Mouse (Mus musculus) forebrain, embryonic 16.5 days (tissue): ENCODE results near the gene Scaf8. TPM values are rescaled to one million over a fixed set of nuclear protein-coding genes. Genes with fewer than 3 reads are reported as not detected.
A peak's percentile ranks its signal among the peaks of the same experiment; 100 is the strongest.

Experiments
- ATAC-seq: fragments of 200-750 bp; cut with Nextera tagmentation; 2 replicates; pipeline ENCODE4 v1.8.0; 2017; ENCODE audit warnings: mild to moderate bottlenecking, moderate library complexity
- H3K27ac ChIP-seq: fragments of 300-500 bp; sonication (generic); 2 replicates; pipeline ENCODE4 v1.5.1; 2014; ENCODE audit warnings: low read length, control low read depth
- H3K27me3 ChIP-seq: fragments of 300-500 bp; sonication (generic); replicated peaks from 2 replicates; pipeline ENCODE4 v1.6.1; 2014; ENCODE audit warnings: low read length; ENCODE audit not compliant: control insufficient read depth, insufficient read depth
- H3K36me3 ChIP-seq: fragments of 300-500 bp; sonication (generic); 2 replicates; pipeline ENCODE4 v1.6.1; 2014; ENCODE audit not compliant: control insufficient read depth, insufficient read depth
- H3K4me1 ChIP-seq: fragments of 300-500 bp; sonication (generic); replicated peaks from 2 replicates; pipeline ENCODE4 v1.6.1; 2014; ENCODE audit warnings: low read length; ENCODE audit not compliant: control insufficient read depth, insufficient read depth
- H3K4me2 ChIP-seq: fragments of 300-500 bp; sonication (generic); 2 replicates; pipeline ENCODE4 v1.6.1; 2014; ENCODE audit warnings: mild to moderate bottlenecking, low read length, control low read depth
- H3K4me3 ChIP-seq: fragments of 300-500 bp; sonication (generic); replicated peaks from 2 replicates; pipeline ENCODE4 v1.5.1; 2014; ENCODE audit warnings: mild to moderate bottlenecking, low read length, control low read depth
- H3K9ac ChIP-seq: fragments of 300-500 bp; sonication (generic); replicated peaks from 2 replicates; pipeline ENCODE4 v1.6.1; 2014; ENCODE audit warnings: low read depth, low read length, control low read depth
- H3K9me3 ChIP-seq: fragments of 300-500 bp; sonication (generic); 2 replicates; pipeline ENCODE4 v1.6.1; 2016; ENCODE audit warnings: low read length; ENCODE audit not compliant: control insufficient read depth
- WGBS: fragments of 180-500 bp; shearing (Covaris S2); extraction: QIAGEN DNeasy Blood & Tissue Kit; methylation state at CpG from one replicate; pipeline ENCODE4 v1.1.7; 2014; 5-methylcytosine and 5-hydroxymethylcytosine counted together
- polyA plus RNA-seq: library from polyadenylated mRNA; unstranded; fragments of >200 nt; fragmentation: Nextera tagmentation; extraction: Ambion mirVana; gene quantifications from 2 replicates; pipeline ENCODE4 v1.2.1, GENCODE M21; 2015

The Scaf8 gene
- polyA plus RNA-seq, 1 experiment from 2014 or later = 17.0 TPM

GRCm38 (mm10) chr17:3224383-3225106 lies 109.8 kb downstream of the Scaf8 start:
- peak; percentile 75; the same call in 1 of the 2 replicates for ATAC-seq
- H3K4me3 ChIP-seq = no peak overlapping the region
- 70% methylated on average over 4 of the region's 4 CpGs for WGBS
- no peak overlapping the region for H3K4me2 ChIP-seq
- H3K36me3 ChIP-seq = no peaks in the 10 kb centered on the region
- no peaks in the 10 kb centered on the region for H3K9me3 ChIP-seq
- H3K27me3 ChIP-seq = no peaks in the 10 kb centered on the region
- no peaks in the 10 kb centered on the region for H3K4me1 ChIP-seq
- H3K9ac ChIP-seq = no peak overlapping the region
- H3K27ac ChIP-seq = no peak overlapping the region

- Histone ChIP-seq H3K4me2 (no peak overlapping the region), H3K27ac (peak overlapping the region; percentile 16), H3K4me3 (no peak overlapping the region), H3K9me3 (no peaks in the 10 kb centered on the region), H3K9ac (no peak overlapping the region), H3K36me3 (peaks cover 4% of the 10 kb centered on the region; the same call in 1 of the 2 replicates), H3K27me3 (no peaks in the 10 kb centered on the region), H3K4me1 (peaks cover 15% of the 10 kb centered on the region)
- ATAC-seq = peak; percentile 85
- WGBS = 74% methylated on average over 17 of the region's 17 CpGs
These were observed 115.6 kb downstream of the Scaf8 start for GRCm38 (mm10) chr17:3230231-3231000.

- H3K27ac ChIP-seq = no peak overlapping the region
- H3K27me3 ChIP-seq = no peaks in the 10 kb centered on the region
- H3K4me2 ChIP-seq = no peak overlapping the region
- peaks cover 20% of the 10 kb centered on the region for H3K4me1 ChIP-seq
- WGBS = 88% methylated on average over 5 of the region's 5 CpGs
- peaks cover 4% of the 10 kb centered on the region; the same call in 1 of the 2 replicates for H3K36me3 ChIP-seq
- no peaks in the 10 kb centered on the region for H3K9me3 ChIP-seq
- no peak overlapping the region for H3K9ac ChIP-seq
- H3K4me3 ChIP-seq = no peak overlapping the region
- ATAC-seq = no peak
These were observed 117.9 kb downstream of the Scaf8 start for GRCm38 (mm10) chr17:3232626-3233025.

GRCm38 (mm10) chr17:3243672-3244071 lies 128.9 kb downstream of the Scaf8 start:
- H3K4me2 ChIP-seq = no peak overlapping the region
- H3K4me3 ChIP-seq = no peak overlapping the region
- peaks cover 46% of the 10 kb centered on the region for H3K4me1 ChIP-seq
- peak overlapping the region; percentile 83 for H3K27ac ChIP-seq
- WGBS = 66% methylated on average over 3 of the region's 3 CpGs
- H3K9me3 ChIP-seq = no peaks in the 10 kb centered on the region
- no peaks in the 10 kb centered on the region for H3K36me3 ChIP-seq
- ATAC-seq = peak; percentile 12; the same call in 1 of the 2 replicates
- no peaks in the 10 kb centered on the region for H3K27me3 ChIP-seq
- H3K9ac ChIP-seq = no peak overlapping the region

- Histone ChIP-seq H3K27ac (peak overlapping the region; percentile 54), H3K4me2 (no peak overlapping the region), H3K9ac (no peak overlapping the region), H3K9me3 (no peaks in the 10 kb centered on the region), H3K27me3 (no peaks in the 10 kb centered on the region), H3K36me3 (no peaks in the 10 kb centered on the region), H3K4me3 (no peak overlapping the region), H3K4me1 (peaks cover 57% of the 10 kb centered on the region)
- WGBS = 73% methylated on average over 8 of the region's 8 CpGs
- no peak for ATAC-seq
These were observed 130.3 kb downstream of the Scaf8 start for GRCm38 (mm10) chr17:3244881-3245739.

- Histone ChIP-seq H3K27ac (peak overlapping the region; percentile 87), H3K4me2 (no peak overlapping the region), H3K27me3 (no peaks in the 10 kb centered on the region), H3K9ac (no peak overlapping the region), H3K36me3 (no peaks in the 10 kb centered on the region), H3K4me1 (peaks cover 70% of the 10 kb centered on the region), H3K4me3 (no peak overlapping the region), H3K9me3 (no peaks in the 10 kb centered on the region)
- no peak for ATAC-seq
- 33% methylated on average over 7 of the region's 7 CpGs for WGBS
These were observed 132.0 kb downstream of the Scaf8 start for GRCm38 (mm10) chr17:3246665-3247370.

Other genes with a start within 250 kb of the Scaf8 start
- gene Tiam2, start 211.6 kb downstream of the Scaf8 start, polyA plus RNA-seq = 137 and 155 TPM in 2 replicates